22 mouse cellular contexts compared by ENCODE assay signal in the genomic region with DNA sequence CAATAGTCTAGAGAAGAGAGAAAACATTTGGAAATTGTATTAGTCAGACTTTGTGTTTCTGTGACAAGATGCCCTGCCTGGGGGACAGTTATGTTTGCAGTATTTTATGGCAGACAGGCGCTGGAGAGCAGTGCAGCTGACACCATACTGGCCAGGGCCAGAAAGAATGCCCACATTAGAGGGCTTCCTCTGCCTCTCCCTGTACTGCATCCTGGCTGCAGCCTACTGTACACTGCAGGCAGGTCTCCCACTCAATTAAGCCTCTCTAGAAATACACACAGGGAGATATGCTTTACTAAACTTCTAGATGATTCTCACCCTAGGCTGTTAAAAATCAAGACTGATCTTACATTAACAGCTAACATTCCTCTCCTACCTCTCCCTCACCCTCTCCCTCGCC. TPM values are rescaled to one million over a fixed set of nuclear protein-coding genes. Genes with fewer than 3 reads are reported as not detected.
DNase-seq lines count a peak whose midpoint lies in the region; ATAC-seq and TF ChIP-seq lines count a peak whose summit lies in the region.
"Had no signal": no experiment of that assay in that cellular context is flagged by ENCODE, and none has a peak within 500 bp of the region (broad histone marks: within the 10 kb centered on the region; RNA-seq: fewer than 3 reads in every experiment).

No protein-coding gene starts in this region.

- no peaks in the 10 kb centered on the region for H3K27me3 ChIP-seq in hindbrain, postnatal 0 days (ENCODE audit: insufficient read depth, low read length)
- H3K27me3 ChIP-seq in hindbrain, embryonic 14.5 days (ENCODE audit: control insufficient read depth, insufficient read depth, low read length): no peaks in the 10 kb centered on the region
- H3K27me3 ChIP-seq in lung, embryonic 14.5 days (ENCODE audit: insufficient read depth, low read length): no peaks in the 10 kb centered on the region
- H3K27me3 ChIP-seq: CH12.LX, Patski had no signal

- peak; percentile 66 for ATAC-seq in frontal cortex, adult (ENCODE audit: low TSS enrichment)
- peak; percentile 57; the same call in 1 of the 2 replicates for ATAC-seq in hindbrain, postnatal 0 days
- ATAC-seq in hindbrain, embryonic 14.5 days (ENCODE audit: low FRiP score): no peak
- ATAC-seq in lung, embryonic 14.5 days (ENCODE audit: insufficient read depth): peak; percentile 38; the same call in 1 of the 2 replicates
- ATAC-seq in common myeloid progenitor, adult 5-6 weeks (replicated peaks; ENCODE audit: low read depth, poor library complexity, severe bottlenecking): 0 out of 2 replicates have a peak, but pooled peaks have one; percentile 4
- ATAC-seq: activated CD4-positive, CD25-positive, alpha-beta regulatory T cell, adult 4 months; forebrain, postnatal 0 days; intestine, embryonic 16.5 days; Patski had no signal

- H3K9me3 ChIP-seq in hindbrain, postnatal 0 days (ENCODE audit: low read length): no peaks in the 10 kb centered on the region
- H3K9me3 ChIP-seq in hindbrain, embryonic 14.5 days (ENCODE audit: control insufficient read depth, low read length): no peaks in the 10 kb centered on the region
- H3K9me3 ChIP-seq in lung, embryonic 14.5 days (ENCODE audit: low read depth, low read length): no peaks in the 10 kb centered on the region
- H3K9me3 ChIP-seq: embryonic facial prominence, embryonic 10.5 days; heart, embryonic 10.5 days had no signal

- WGBS in hindbrain, postnatal 0 days: 81% methylated on average over 2 of the region's 2 CpGs
- WGBS in hindbrain, embryonic 14.5 days: 79% methylated on average over 2 of the region's 2 CpGs
- 55% methylated on average over 2 of the region's 2 CpGs for WGBS in lung, embryonic 14.5 days

- DNase-seq in frontal cortex, postnatal 36 days (ENCODE audit: low spot score in 2 of 2): no peak
- no peak for DNase-seq in hindbrain, postnatal 0 days (ENCODE audit: low spot score)
- DNase-seq in hindbrain, embryonic 14.5 days (ENCODE audit: low spot score): no peak
- DNase-seq in lung, embryonic 14.5 days: no peak
- no peak for DNase-seq in lung, postnatal 36 days
- DNase-seq in cerebellum, adult 9-11 months: no peak
- DNase-seq: adrenal gland, postnatal 14 days; cerebellum, adult 11-12 months; cerebellum, adult 9-10 months; cerebellum, postnatal 36 days; forebrain, postnatal 0 days; gastrocnemius, postnatal 36 days; heart, adult 18-20 months; heart, postnatal 10 days had no signal

- H3K4me1 ChIP-seq in hindbrain, postnatal 0 days (ENCODE audit: insufficient read depth, low read length): no peaks in the 10 kb centered on the region
- H3K4me1 ChIP-seq in hindbrain, embryonic 14.5 days (replicated peaks; ENCODE audit: control insufficient read depth, insufficient read depth, low read length): 0 out of 2 replicates have a peak, but pooled peaks cover 13% of the 10 kb centered on the region
- no peaks in the 10 kb centered on the region for H3K4me1 ChIP-seq in lung, embryonic 14.5 days (ENCODE audit: insufficient read depth)

- no peak for TF ChIP-seq CTCF in hindbrain, postnatal 0 days (IDR thresholded peaks at IDR 0.05; ENCODE audit: low read depth)
- no peak for TF ChIP-seq CTCF in lung, embryonic 14.5 days (IDR thresholded peaks at IDR 0.05; ENCODE audit: low read depth)

- H3K4me3 ChIP-seq in hindbrain, postnatal 0 days (ENCODE audit: low read length): no peak overlapping the region
- H3K4me3 ChIP-seq in hindbrain, embryonic 14.5 days (replicated peaks; ENCODE audit: low read length): no peak overlapping the region
- no peak overlapping the region for H3K4me3 ChIP-seq in lung, embryonic 14.5 days (ENCODE audit: low read depth, low read length)
- H3K4me3 ChIP-seq: embryonic facial prominence, embryonic 10.5 days; heart, embryonic 10.5 days had no signal

- H3K27ac ChIP-seq in hindbrain, postnatal 0 days: no peak overlapping the region
- no peak overlapping the region for H3K27ac ChIP-seq in hindbrain, embryonic 14.5 days
- no peak overlapping the region for H3K27ac ChIP-seq in lung, embryonic 14.5 days (ENCODE audit: low read depth)
- H3K27ac ChIP-seq: embryonic facial prominence, embryonic 10.5 days; heart, embryonic 10.5 days had no signal

- H3K9ac ChIP-seq in hindbrain, postnatal 0 days (replicated peaks; ENCODE audit: low read length): no peak overlapping the region
- H3K9ac ChIP-seq in hindbrain, embryonic 14.5 days: no peak overlapping the region
- no peak overlapping the region for H3K9ac ChIP-seq in lung, embryonic 14.5 days
- H3K9ac ChIP-seq: forebrain, postnatal 0 days had no signal

- H3K4me2 ChIP-seq in hindbrain, postnatal 0 days (ENCODE audit: low read depth, low read length): no peak overlapping the region
- no peak overlapping the region for H3K4me2 ChIP-seq in hindbrain, embryonic 14.5 days (replicated peaks)
- H3K4me2 ChIP-seq in lung, embryonic 14.5 days: no peak overlapping the region

- no peaks in the 10 kb centered on the region for H3K36me3 ChIP-seq in hindbrain, postnatal 0 days (ENCODE audit: insufficient read depth, low read length)
- H3K36me3 ChIP-seq in hindbrain, embryonic 14.5 days (replicated peaks; ENCODE audit: control insufficient read depth, insufficient read depth): no peaks in the 10 kb centered on the region
- no peaks in the 10 kb centered on the region for H3K36me3 ChIP-seq in lung, embryonic 14.5 days (ENCODE audit: insufficient read depth)
- H3K36me3 ChIP-seq: embryonic facial prominence, embryonic 10.5 days; heart, embryonic 10.5 days had no signal

RNA-seq across cellular contexts. Expression of a gene that starts 36.6 kb away (rescaled TPM):
- total RNA-seq in hindbrain, postnatal 0 days (2014; rRNA removed): 35.2 and 38.7 TPM in 2 replicates
- polyA plus RNA-seq in hindbrain, postnatal 0 days (2015; fragmentation: Nextera tagmentation; extraction: Ambion mirVana): 21.2 and 23.9 TPM in 2 replicates
- polyA plus RNA-seq in hindbrain, embryonic 14.5 days (2014; fragmentation: Nextera tagmentation; extraction: Ambion mirVana): 42.3 and 44.0 TPM in 2 replicates
- 12.3 and 12.8 TPM in 2 replicates for polyA plus RNA-seq in lung, embryonic 14.5 days (2014; fragmentation: Nextera tagmentation; extraction: Ambion mirVana)
- total RNA-seq in common myeloid progenitor, adult 5-6 weeks (2017): 98.3 and 107 TPM in 2 replicates
- total RNA-seq: CH12.LX had no signal
